Mouse (Mus musculus) intestine, embryonic 16.5 days (tissue): Measurements from ENCODE around the gene Sorbs1. TPM values are rescaled to one million over a fixed set of nuclear protein-coding genes. Genes with fewer than 3 reads are reported as not detected.

Source experiments
- ATAC-seq: fragments of 200-750 bp; cut with Nextera tagmentation; 2 replicates; pipeline ENCODE4 v1.8.0; 2017; ENCODE audit warnings: moderate TSS enrichment, moderate library complexity
- H3K27ac ChIP-seq: fragments of 300-500 bp; sonication (generic); 2 replicates; pipeline ENCODE4 v1.5.1; 2014; ENCODE audit warnings: mild to moderate bottlenecking, low read length
- H3K27me3 ChIP-seq: fragments of 300-500 bp; sonication (generic); replicated peaks from 2 replicates; pipeline ENCODE4 v1.6.1; 2014; ENCODE audit warnings: low read length, control low read depth, mixed read lengths; ENCODE audit not compliant: control insufficient read depth, insufficient read depth
- H3K36me3 ChIP-seq: fragments of 300-500 bp; sonication (generic); 2 replicates; pipeline ENCODE4 v1.6.1; 2014; ENCODE audit warnings: low read length, control low read depth; ENCODE audit not compliant: control insufficient read depth, insufficient read depth
- H3K4me1 ChIP-seq: fragments of 300-500 bp; sonication (generic); 2 replicates; pipeline ENCODE4 v1.6.1; 2014; ENCODE audit warnings: low read length, control low read depth, mixed read lengths; ENCODE audit not compliant: control insufficient read depth, insufficient read depth
- H3K4me2 ChIP-seq: fragments of 300-500 bp; sonication (generic); 2 replicates; pipeline ENCODE4 v1.6.1; 2014; ENCODE audit warnings: low read depth, low read length, control low read depth
- H3K4me3 ChIP-seq: fragments of 300-500 bp; sonication (generic); 2 replicates; pipeline ENCODE4 v1.5.1; 2014; ENCODE audit warnings: mild to moderate bottlenecking, low read length
- H3K9ac ChIP-seq: fragments of 300-500 bp; sonication (generic); 2 replicates; pipeline ENCODE4 v1.6.1; 2014; ENCODE audit warnings: low read depth, low read length
- H3K9me3 ChIP-seq: fragments of 300-500 bp; sonication (generic); 2 replicates; pipeline ENCODE4 v1.6.1; 2016; ENCODE audit warnings: low read length, control low read depth; ENCODE audit not compliant: control insufficient read depth
- WGBS: fragments of 180-500 bp; shearing (Covaris S2); extraction: QIAGEN DNeasy Blood & Tissue Kit; methylation state at CpG from one replicate; pipeline ENCODE4 v1.1.7; 2014; 5-methylcytosine and 5-hydroxymethylcytosine counted together
- polyA plus RNA-seq: library from polyadenylated mRNA; unstranded; fragments of >200 nt; fragmentation: Nextera tagmentation; extraction: Ambion mirVana; gene quantifications from 2 replicates; pipeline ENCODE4 v1.2.1, GENCODE M21; 2015

Sorbs1 gene
- polyA plus RNA-seq, 1 experiment from 2014 or later: 84.3 TPM

GRCm38 (mm10) chr19:40309911-40310310 is 203.7 kb downstream of the Sorbs1 start:
- Histone ChIP-seq H3K4me3 (no peak overlapping the region), H3K36me3 (no peaks in the 10 kb centered on the region), H3K9ac (no peak overlapping the region), H3K27ac (no peak overlapping the region), H3K4me2 (no peak overlapping the region), H3K27me3 (no peaks in the 10 kb centered on the region), H3K9me3 (no peaks in the 10 kb centered on the region), H3K4me1 (peaks cover 2% of the 10 kb centered on the region; the same call in 1 of the 2 replicates)
- no peak for ATAC-seq
- WGBS: 93% methylated on average over 12 of the region's 12 CpGs

GRCm38 (mm10) chr19:40307550-40307949 is 206.0 kb downstream of the Sorbs1 start:
- WGBS: 75% methylated on average over 7 of the region's 7 CpGs
- Histone ChIP-seq H3K9me3 (no peaks in the 10 kb centered on the region), H3K27ac (no peak overlapping the region), H3K4me2 (no peak overlapping the region), H3K4me1 (peaks cover 8% of the 10 kb centered on the region; the same call in 1 of the 2 replicates), H3K4me3 (no peak overlapping the region), H3K27me3 (no peaks in the 10 kb centered on the region), H3K9ac (no peak overlapping the region), H3K36me3 (no peaks in the 10 kb centered on the region)
- peak; percentile 83 for ATAC-seq

- no peak overlapping the region for H3K27ac ChIP-seq
- 72% methylated on average over 2 of the region's 2 CpGs for WGBS
- H3K4me2 ChIP-seq: no peak overlapping the region
- H3K9ac ChIP-seq: no peak overlapping the region
- no peaks in the 10 kb centered on the region for H3K9me3 ChIP-seq
- ATAC-seq: no peak
- no peaks in the 10 kb centered on the region for H3K36me3 ChIP-seq
- no peak overlapping the region for H3K4me3 ChIP-seq
- no peaks in the 10 kb centered on the region for H3K27me3 ChIP-seq
- H3K4me1 ChIP-seq: peaks cover 8% of the 10 kb centered on the region; the same call in 1 of the 2 replicates
These were observed 206.9 kb downstream of the Sorbs1 start for GRCm38 (mm10) chr19:40306631-40307030.

- Histone ChIP-seq H3K4me2 (no peak overlapping the region), H3K9ac (no peak overlapping the region), H3K36me3 (no peaks in the 10 kb centered on the region), H3K27ac (no peak overlapping the region), H3K27me3 (no peaks in the 10 kb centered on the region), H3K4me3 (no peak overlapping the region), H3K4me1 (peaks cover 8% of the 10 kb centered on the region; the same call in 1 of the 2 replicates), H3K9me3 (no peaks in the 10 kb centered on the region)
- ATAC-seq: no peak
- WGBS: 67% methylated on average over 7 of the region's 7 CpGs
These were observed 208.1 kb downstream of the Sorbs1 start for GRCm38 (mm10) chr19:40305456-40305855.

- Histone ChIP-seq H3K9ac (no peak overlapping the region), H3K4me2 (no peak overlapping the region), H3K4me1 (peaks cover 19% of the 10 kb centered on the region), H3K36me3 (no peaks in the 10 kb centered on the region), H3K27ac (peak overlapping the region; percentile 24; the same call in 1 of the 2 replicates), H3K27me3 (no peaks in the 10 kb centered on the region), H3K4me3 (no peak overlapping the region), H3K9me3 (no peaks in the 10 kb centered on the region)
- 57% methylated on average over 9 of the region's 9 CpGs for WGBS
- peak; percentile 41 for ATAC-seq
These were observed 210.7 kb downstream of the Sorbs1 start for GRCm38 (mm10) chr19:40302916-40303315.

GRCm38 (mm10) chr19:40302477-40302876 is 211.1 kb downstream of the Sorbs1 start:
- Histone ChIP-seq H3K27ac (no peak overlapping the region), H3K4me2 (no peak overlapping the region)
- WGBS: 63% methylated on average over 5 of the region's 5 CpGs

GRCm38 (mm10) chr19:40299983-40300759 is 213.4 kb downstream of the Sorbs1 start:
- Histone ChIP-seq H3K36me3 (no peaks in the 10 kb centered on the region), H3K4me1 (peaks cover 25% of the 10 kb centered on the region), H3K4me3 (no peak overlapping the region), H3K27me3 (no peaks in the 10 kb centered on the region), H3K9me3 (no peaks in the 10 kb centered on the region), H3K9ac (no peak overlapping the region), H3K27ac (no peak overlapping the region), H3K4me2 (no peak overlapping the region)
- 79% methylated on average over 12 of the region's 12 CpGs for WGBS
- no peak for ATAC-seq

More at GRCm38 (mm10) chr19:40302477-40302876, 211.1 kb downstream of the Sorbs1 start:
- H3K9me3 ChIP-seq: no peaks in the 10 kb centered on the region
- H3K9ac ChIP-seq: no peak overlapping the region
- 0 out of 2 replicates have a peak, but pooled peaks have one; percentile 6 for ATAC-seq
- H3K36me3 ChIP-seq: no peaks in the 10 kb centered on the region
- H3K4me1 ChIP-seq: peaks cover 17% of the 10 kb centered on the region
- no peak overlapping the region for H3K4me3 ChIP-seq
- H3K27me3 ChIP-seq: no peaks in the 10 kb centered on the region

- ATAC-seq: no peak
- H3K27ac ChIP-seq: no peak overlapping the region
- H3K4me3 ChIP-seq: no peak overlapping the region
- H3K27me3 ChIP-seq: no peaks in the 10 kb centered on the region
- H3K4me1 ChIP-seq: peaks cover 25% of the 10 kb centered on the region
- H3K9me3 ChIP-seq: no peaks in the 10 kb centered on the region
- H3K36me3 ChIP-seq: no peaks in the 10 kb centered on the region; the same call in 1 of the 2 replicates
- H3K9ac ChIP-seq: no peak overlapping the region
- H3K4me2 ChIP-seq: no peak overlapping the region
- 68% methylated on average over 6 of the region's 6 CpGs for WGBS
These were observed 214.4 kb downstream of the Sorbs1 start for GRCm38 (mm10) chr19:40299182-40299581.

- no peak overlapping the region for H3K9ac ChIP-seq
- no peaks in the 10 kb centered on the region for H3K27me3 ChIP-seq
- peak overlapping the region; percentile 32; the same call in 1 of the 2 replicates for H3K4me2 ChIP-seq
- no peak for ATAC-seq
- H3K4me3 ChIP-seq: peak overlapping the region; percentile 14; the same call in 1 of the 2 replicates
- H3K9me3 ChIP-seq: no peaks in the 10 kb centered on the region
- peaks cover 25% of the 10 kb centered on the region for H3K4me1 ChIP-seq
- H3K36me3 ChIP-seq: no peaks in the 10 kb centered on the region; the same call in 1 of the 2 replicates
- peak overlapping the region; percentile 85; the same call in 1 of the 2 replicates for H3K27ac ChIP-seq
- WGBS: 83% methylated on average over 2 of the region's 2 CpGs
These were observed 215.0 kb downstream of the Sorbs1 start for GRCm38 (mm10) chr19:40298574-40298973.
